Mouse (Mus musculus) forebrain, embryonic 14.5 days (tissue): Measurements from ENCODE around the gene Tes3-ps. TPM values are rescaled to one million over a fixed set of nuclear protein-coding genes. Genes with fewer than 3 reads are reported as not detected.

ENCODE experiments used
- ATAC-seq: fragments of 200-750 bp; cut with Nextera tagmentation; 2 replicates; pipeline ENCODE4 v1.8.0; 2017; ENCODE audit warnings: mild to moderate bottlenecking, moderate library complexity
- DNase-seq: peaks from one replicate; pipeline ENCODE4 v3.0.0-alpha.2; 2015; ENCODE audit warnings: low spot score
- H3K27ac ChIP-seq: fragments of 300-500 bp; sonication (generic); 2 replicates; pipeline ENCODE4 v1.5.1; 2014; ENCODE audit warnings: low read depth, mild to moderate bottlenecking, control low read depth, low read length, moderate library complexity
- H3K27me3 ChIP-seq: fragments of 300-500 bp; sonication (generic); replicated peaks from 2 replicates; pipeline ENCODE4 v1.6.1; 2014; ENCODE audit warnings: low read length, control low read depth, mixed read lengths; ENCODE audit not compliant: control insufficient read depth, insufficient read depth
- H3K36me3 ChIP-seq: fragments of 300-500 bp; sonication (generic); 2 replicates; pipeline ENCODE4 v1.6.1; 2014; ENCODE audit warnings: low read length, control low read depth; ENCODE audit not compliant: control insufficient read depth, insufficient read depth
- H3K4me1 ChIP-seq: fragments of 300-500 bp; sonication (generic); 2 replicates; pipeline ENCODE4 v1.6.1; 2014; ENCODE audit warnings: antibody characterized with exemption, low read length, control low read depth; ENCODE audit not compliant: control insufficient read depth, insufficient read depth
- H3K4me2 ChIP-seq: fragments of 300-500 bp; sonication (generic); 2 replicates; pipeline ENCODE4 v1.6.1; 2014; ENCODE audit warnings: mild to moderate bottlenecking, control low read depth, low read length
- H3K4me3 ChIP-seq: fragments of 300-500 bp; sonication (generic); 2 replicates; pipeline ENCODE4 v1.5.1; 2014; ENCODE audit warnings: low read depth, low read length, control low read depth
- H3K9ac ChIP-seq: fragments of 300-500 bp; sonication (generic); 2 replicates; pipeline ENCODE4 v1.6.1; 2014; ENCODE audit warnings: mild to moderate bottlenecking, low read length, control low read depth, moderate library complexity
- H3K9me3 ChIP-seq: fragments of 300-500 bp; sonication (generic); replicated peaks from 2 replicates; pipeline ENCODE4 v1.6.1; 2016; ENCODE audit warnings: low read length, control low read depth, mixed read lengths; ENCODE audit not compliant: control insufficient read depth
- WGBS: fragments of 180-500 bp; shearing (Covaris S2); extraction: QIAGEN DNeasy Blood & Tissue Kit; methylation state at CpG from one replicate; pipeline ENCODE4 v1.1.7; 2014; 5-methylcytosine and 5-hydroxymethylcytosine counted together
- polyA plus RNA-seq: library from polyadenylated mRNA; unstranded; fragments of >200 nt; fragmentation: Nextera tagmentation; extraction: Ambion mirVana; gene quantifications from 2 replicates; pipeline ENCODE4 v1.2.1, GENCODE M21; 2014

Gene Tes3-ps
- 0.44 and 0.59 TPM in 2 replicates for polyA plus RNA-seq

- WGBS: 78% methylated on average over 6 of the region's 6 CpGs
- Histone ChIP-seq H3K9ac (no peak within 1 kb of the TSS), H3K4me3 (no peak within 1 kb of the TSS), H3K4me1 (no peaks in the 10 kb centered on the region), H3K9me3 (no peaks in the 10 kb centered on the region), H3K27ac (no peak within 1 kb of the TSS), H3K36me3 (no peaks in the 10 kb centered on the region), H3K4me2 (no peak within 1 kb of the TSS), H3K27me3 (no peaks in the 10 kb centered on the region)
- no peak for ATAC-seq
- DNase-seq: no peak
These were observed at the start of gene Tes3-ps for GRCm38 (mm10) chr13:49492376-49493368. Gene Tes3-ps, plus strand, starts transcription at chr13:49493318.

GRCm38 (mm10) chr13:49444451-49444850 lies 48.7 kb upstream of the Tes3-ps start:
- WGBS: 93% methylated on average over 6 of the region's 6 CpGs
- no peaks in the 10 kb centered on the region for H3K9me3 ChIP-seq

GRCm38 (mm10) chr13:49449318-49449749 lies 43.8 kb upstream of the Tes3-ps start:
- H3K4me3 ChIP-seq: no peak overlapping the region
- WGBS: 38% methylated on average over 5 of the region's 5 CpGs
- no peaks in the 10 kb centered on the region for H3K9me3 ChIP-seq
- DNase-seq (peak; percentile 88), ATAC-seq (peak; percentile 84)
- H3K4me2 ChIP-seq: no peak overlapping the region
- H3K27ac ChIP-seq: no peak overlapping the region
- no peaks in the 10 kb centered on the region for H3K27me3 ChIP-seq
- H3K36me3 ChIP-seq: peaks cover 51% of the 10 kb centered on the region
- H3K4me1 ChIP-seq: no peaks in the 10 kb centered on the region
- no peak overlapping the region for H3K9ac ChIP-seq

More at GRCm38 (mm10) chr13:49444451-49444850, 48.7 kb upstream of the Tes3-ps start:
- ATAC-seq (no peak), DNase-seq (no peak)
- H3K27ac ChIP-seq: no peak overlapping the region
- no peak overlapping the region for H3K9ac ChIP-seq
- no peaks in the 10 kb centered on the region for H3K27me3 ChIP-seq
- no peaks in the 10 kb centered on the region for H3K4me1 ChIP-seq
- H3K36me3 ChIP-seq: peaks cover 48% of the 10 kb centered on the region
- H3K4me2 ChIP-seq: no peak overlapping the region
- H3K4me3 ChIP-seq: no peak overlapping the region

- Histone ChIP-seq H3K9me3 (no peaks in the 10 kb centered on the region), H3K27ac (no peak overlapping the region), H3K9ac (no peak overlapping the region), H3K36me3 (peaks cover 62% of the 10 kb centered on the region), H3K4me3 (no peak overlapping the region), H3K4me2 (no peak overlapping the region), H3K27me3 (no peaks in the 10 kb centered on the region), H3K4me1 (no peaks in the 10 kb centered on the region)
- 93% methylated on average over 4 of the region's 4 CpGs for WGBS
- DNase-seq (no peak), ATAC-seq (no peak)
These were observed 32.8 kb upstream of the Tes3-ps start for GRCm38 (mm10) chr13:49460276-49460675.

GRCm38 (mm10) chr13:49460692-49461414 lies 32.3 kb upstream of the Tes3-ps start:
- no peaks in the 10 kb centered on the region for H3K9me3 ChIP-seq
- no peak overlapping the region for H3K4me3 ChIP-seq
- H3K4me1 ChIP-seq: no peaks in the 10 kb centered on the region
- H3K9ac ChIP-seq: no peak overlapping the region
- 86% methylated on average over 5 of the region's 5 CpGs for WGBS
- DNase-seq (no peak), ATAC-seq (no peak)
- H3K27ac ChIP-seq: no peak overlapping the region
- no peak overlapping the region for H3K4me2 ChIP-seq
- H3K36me3 ChIP-seq: peaks cover 64% of the 10 kb centered on the region
- H3K27me3 ChIP-seq: no peaks in the 10 kb centered on the region

GRCm38 (mm10) chr13:49461458-49462132 lies 31.5 kb upstream of the Tes3-ps start:
- no peak for ATAC-seq
- WGBS: 90% methylated on average over 15 of the region's 15 CpGs
- no peak for DNase-seq
- Histone ChIP-seq H3K36me3 (peaks cover 67% of the 10 kb centered on the region), H3K9me3 (no peaks in the 10 kb centered on the region), H3K9ac (no peak overlapping the region), H3K27me3 (no peaks in the 10 kb centered on the region), H3K4me2 (no peak overlapping the region), H3K4me1 (no peaks in the 10 kb centered on the region), H3K4me3 (no peak overlapping the region), H3K27ac (no peak overlapping the region)

GRCm38 (mm10) chr13:49462921-49463320 lies 30.2 kb upstream of the Tes3-ps start:
- no peak overlapping the region for H3K4me2 ChIP-seq
- H3K27ac ChIP-seq: no peak overlapping the region
- peaks cover 68% of the 10 kb centered on the region for H3K36me3 ChIP-seq
- H3K9ac ChIP-seq: no peak overlapping the region
- H3K4me1 ChIP-seq: no peaks in the 10 kb centered on the region
- H3K27me3 ChIP-seq: no peaks in the 10 kb centered on the region
- 97% methylated on average over 2 of the region's 2 CpGs for WGBS
- ATAC-seq (no peak), DNase-seq (no peak)
- H3K4me3 ChIP-seq: no peak overlapping the region
- no peaks in the 10 kb centered on the region for H3K9me3 ChIP-seq

GRCm38 (mm10) chr13:49465875-49466274 lies 27.2 kb upstream of the Tes3-ps start:
- Histone ChIP-seq H3K27me3 (no peaks in the 10 kb centered on the region), H3K4me3 (no peak overlapping the region), H3K9ac (no peak overlapping the region), H3K36me3 (peaks cover 47% of the 10 kb centered on the region), H3K4me2 (no peak overlapping the region), H3K4me1 (no peaks in the 10 kb centered on the region), H3K27ac (no peak overlapping the region), H3K9me3 (no peaks in the 10 kb centered on the region)
- DNase-seq: no peak
- ATAC-seq: no peak
- 94% methylated on average over 4 of the region's 4 CpGs for WGBS
